Mouse (Mus musculus) hindbrain, embryonic 16.5 days (tissue): ENCODE results near the gene Opcml. TPM values are rescaled to one million over a fixed set of nuclear protein-coding genes. Genes with fewer than 3 reads are reported as not detected.
A peak's percentile ranks its signal among the peaks of the same experiment; 100 is the strongest.

ENCODE experiments used
- ATAC-seq: fragments of 200-750 bp; cut with Nextera tagmentation; 2 replicates; pipeline ENCODE4 v1.8.0; 2017; ENCODE audit warnings: moderate TSS enrichment, moderate library complexity
- H3K27ac ChIP-seq: fragments of 300-500 bp; sonication (generic); 2 replicates; pipeline ENCODE4 v1.5.1; 2014; ENCODE audit warnings: low read depth, mild to moderate bottlenecking, control low read depth, low read length, moderate library complexity
- H3K27me3 ChIP-seq: fragments of 300-500 bp; sonication (generic); replicated peaks from 2 replicates; pipeline ENCODE4 v1.6.1; 2014; ENCODE audit warnings: low read length; ENCODE audit not compliant: control insufficient read depth, insufficient read depth
- H3K36me3 ChIP-seq: fragments of 300-500 bp; sonication (generic); 2 replicates; pipeline ENCODE4 v1.6.1; 2014; ENCODE audit warnings: mild to moderate bottlenecking, low read length, moderate library complexity, mixed read lengths; ENCODE audit not compliant: control insufficient read depth, insufficient read depth
- H3K4me1 ChIP-seq: fragments of 300-500 bp; sonication (generic); 2 replicates; pipeline ENCODE4 v1.6.1; 2014; ENCODE audit warnings: low read depth, low read length; ENCODE audit not compliant: control insufficient read depth, insufficient read depth
- H3K4me2 ChIP-seq: fragments of 300-500 bp; sonication (generic); 2 replicates; pipeline ENCODE4 v1.6.1; 2014; ENCODE audit warnings: mild to moderate bottlenecking, low read length, control low read depth, moderate library complexity
- H3K4me3 ChIP-seq: fragments of 300-500 bp; sonication (generic); 2 replicates; pipeline ENCODE4 v1.5.1; 2014; ENCODE audit warnings: mild to moderate bottlenecking, low read length, control low read depth, moderate library complexity
- H3K9ac ChIP-seq: fragments of 300-500 bp; sonication (generic); 2 replicates; pipeline ENCODE4 v1.6.1; 2014; ENCODE audit warnings: low read depth, mild to moderate bottlenecking, control low read depth, low read length, moderate library complexity
- H3K9me3 ChIP-seq: fragments of 300-500 bp; sonication (generic); 2 replicates; pipeline ENCODE4 v1.6.1; 2014; ENCODE audit warnings: mild to moderate bottlenecking, low read length, moderate library complexity; ENCODE audit not compliant: control insufficient read depth
- WGBS: fragments of 180-500 bp; shearing (Covaris S2); extraction: QIAGEN DNeasy Blood & Tissue Kit; methylation state at CpG from one replicate; pipeline ENCODE4 v1.1.7; 2014; 5-methylcytosine and 5-hydroxymethylcytosine counted together
- polyA plus RNA-seq: library from polyadenylated mRNA; unstranded; fragments of >200 nt; fragmentation: Nextera tagmentation; extraction: Ambion mirVana; gene quantifications from 2 replicates; pipeline ENCODE4 v1.2.1, GENCODE M21; 2015

The Opcml gene
- polyA plus RNA-seq, 1 experiment from 2014 or later: 61.4 TPM

GRCm38 (mm10) chr9:28571682-28572081 is 781.1 kb downstream of the Opcml start:
- H3K4me2 ChIP-seq: no peak overlapping the region
- WGBS: 67% methylated on average over 2 of the region's 2 CpGs

GRCm38 (mm10) chr9:28572136-28572774 is 781.7 kb downstream of the Opcml start:
- Histone ChIP-seq H3K4me1 (peaks cover 11% of the 10 kb centered on the region), H3K9me3 (no peaks in the 10 kb centered on the region), H3K27me3 (no peaks in the 10 kb centered on the region), H3K4me2 (no peak overlapping the region), H3K9ac (no peak overlapping the region), H3K36me3 (no peaks in the 10 kb centered on the region), H3K27ac (no peak overlapping the region), H3K4me3 (no peak overlapping the region)
- 0 out of 2 replicates have a peak, but pooled peaks have one; percentile 50 for ATAC-seq
- 62% methylated on average over 9 of the region's 9 CpGs for WGBS

More at GRCm38 (mm10) chr9:28571682-28572081, 781.1 kb downstream of the Opcml start:
- ATAC-seq: no peak
- Histone ChIP-seq H3K4me3 (no peak overlapping the region), H3K9me3 (no peaks in the 10 kb centered on the region), H3K27me3 (no peaks in the 10 kb centered on the region), H3K36me3 (no peaks in the 10 kb centered on the region), H3K4me1 (peaks cover 11% of the 10 kb centered on the region), H3K9ac (no peak overlapping the region), H3K27ac (no peak overlapping the region)

- ATAC-seq: no peak
- Histone ChIP-seq H3K27ac (no peak overlapping the region), H3K36me3 (no peaks in the 10 kb centered on the region), H3K4me2 (no peak overlapping the region), H3K9me3 (no peaks in the 10 kb centered on the region), H3K9ac (no peak overlapping the region), H3K27me3 (no peaks in the 10 kb centered on the region), H3K4me1 (no peaks in the 10 kb centered on the region), H3K4me3 (no peak overlapping the region)
Observed at GRCm38 (mm10) chr9:28578730-28579129, 788.2 kb downstream of the Opcml start.

GRCm38 (mm10) chr9:28587253-28587652 is 796.7 kb downstream of the Opcml start:
- ATAC-seq: no peak; the same call in 1 of the 2 replicates
- Histone ChIP-seq H3K9me3 (no peaks in the 10 kb centered on the region), H3K4me3 (no peak overlapping the region), H3K9ac (no peak overlapping the region), H3K27ac (peak overlapping the region; percentile 32; the same call in 1 of the 2 replicates), H3K36me3 (no peaks in the 10 kb centered on the region), H3K27me3 (no peaks in the 10 kb centered on the region), H3K4me2 (no peak overlapping the region), H3K4me1 (no peaks in the 10 kb centered on the region)
- WGBS: 64% methylated on average over 3 of the region's 3 CpGs

GRCm38 (mm10) chr9:28587857-28588388 is 797.3 kb downstream of the Opcml start:
- no peak overlapping the region; the same call in 1 of the 2 replicates for H3K27ac ChIP-seq
- H3K9me3 ChIP-seq: no peaks in the 10 kb centered on the region
- H3K4me3 ChIP-seq: no peak overlapping the region
- H3K9ac ChIP-seq: no peak overlapping the region
- WGBS: 65% methylated on average over 4 of the region's 4 CpGs
- ATAC-seq: no peak
- no peaks in the 10 kb centered on the region for H3K36me3 ChIP-seq
- no peak overlapping the region for H3K4me2 ChIP-seq
- H3K4me1 ChIP-seq: no peaks in the 10 kb centered on the region
- H3K27me3 ChIP-seq: no peaks in the 10 kb centered on the region

- Histone ChIP-seq H3K27ac (no peak overlapping the region), H3K4me1 (no peaks in the 10 kb centered on the region), H3K9ac (no peak overlapping the region), H3K27me3 (no peaks in the 10 kb centered on the region), H3K4me2 (no peak overlapping the region), H3K4me3 (no peak overlapping the region), H3K36me3 (no peaks in the 10 kb centered on the region), H3K9me3 (no peaks in the 10 kb centered on the region)
- 53% methylated on average over 1 of the region's 1 CpGs for WGBS
- no peak for ATAC-seq
Observed at GRCm38 (mm10) chr9:28588488-28588887, 797.9 kb downstream of the Opcml start.

GRCm38 (mm10) chr9:28592208-28592607 is 801.6 kb downstream of the Opcml start:
- ATAC-seq: no peak
- no peak overlapping the region for H3K4me3 ChIP-seq
- H3K9me3 ChIP-seq: no peaks in the 10 kb centered on the region
- WGBS: 17% methylated on average over 3 of the region's 3 CpGs
- no peak overlapping the region for H3K9ac ChIP-seq
- H3K27ac ChIP-seq: no peak overlapping the region
- H3K4me1 ChIP-seq: peaks cover 3% of the 10 kb centered on the region
- no peaks in the 10 kb centered on the region for H3K27me3 ChIP-seq
- no peaks in the 10 kb centered on the region for H3K36me3 ChIP-seq
- no peak overlapping the region for H3K4me2 ChIP-seq

- no peak overlapping the region for H3K27ac ChIP-seq
- no peak overlapping the region for H3K9ac ChIP-seq
- H3K4me3 ChIP-seq: no peak overlapping the region
- H3K9me3 ChIP-seq: no peaks in the 10 kb centered on the region
- no peak for ATAC-seq
- H3K4me1 ChIP-seq: peaks cover 3% of the 10 kb centered on the region
- WGBS: 60% methylated on average over 3 of the region's 3 CpGs
- no peaks in the 10 kb centered on the region for H3K27me3 ChIP-seq
- H3K4me2 ChIP-seq: no peak overlapping the region
- H3K36me3 ChIP-seq: no peaks in the 10 kb centered on the region
Observed at GRCm38 (mm10) chr9:28595062-28595461, 804.5 kb downstream of the Opcml start.

- Histone ChIP-seq H3K4me3 (no peak overlapping the region), H3K9me3 (no peaks in the 10 kb centered on the region), H3K27ac (no peak overlapping the region), H3K4me1 (no peaks in the 10 kb centered on the region), H3K27me3 (no peaks in the 10 kb centered on the region), H3K36me3 (no peaks in the 10 kb centered on the region), H3K4me2 (no peak overlapping the region), H3K9ac (no peak overlapping the region)
- ATAC-seq: no peak
- WGBS: 49% methylated on average over 1 of the region's 1 CpGs
Observed at GRCm38 (mm10) chr9:28605561-28605960, 815.0 kb downstream of the Opcml start.
